Mouse (Mus musculus) stomach, embryonic 16.5 days (tissue): ENCODE data around the gene Ttc24. TPM values are rescaled to one million over a fixed set of nuclear protein-coding genes. Genes with fewer than 3 reads are reported as not detected.

Experiments used
- ATAC-seq: fragments of 200-750 bp; cut with Nextera tagmentation; 2 replicates; pipeline ENCODE4 v1.8.0; 2017; ENCODE audit warnings: moderate number of reproducible peaks, moderate TSS enrichment; ENCODE audit not compliant: insufficient read depth, low FRiP score
- H3K27ac ChIP-seq: fragments of 300-500 bp; sonication (generic); 2 replicates; pipeline ENCODE4 v1.5.1; 2014; ENCODE audit warnings: low read length
- H3K27me3 ChIP-seq: fragments of 300-500 bp; sonication (generic); 2 replicates; pipeline ENCODE4 v1.6.1; 2014; ENCODE audit warnings: low read length, control low read depth, mixed read lengths; ENCODE audit not compliant: control insufficient read depth, insufficient read depth
- H3K36me3 ChIP-seq: fragments of 300-500 bp; sonication (generic); 2 replicates; pipeline ENCODE4 v1.6.1; 2014; ENCODE audit warnings: low read length; ENCODE audit not compliant: control insufficient read depth, insufficient read depth
- H3K4me1 ChIP-seq: fragments of 300-500 bp; sonication (generic); 2 replicates; pipeline ENCODE4 v1.6.1; 2014; ENCODE audit warnings: low read length, control low read depth, mixed read lengths; ENCODE audit not compliant: control insufficient read depth, insufficient read depth
- H3K4me2 ChIP-seq: fragments of 300-500 bp; sonication (generic); 2 replicates; pipeline ENCODE4 v1.6.1; 2014; ENCODE audit warnings: low read depth, low read length, mixed read lengths
- H3K4me3 ChIP-seq: fragments of 300-500 bp; sonication (generic); replicated peaks from 2 replicates; pipeline ENCODE4 v1.5.1; 2014; ENCODE audit warnings: mild to moderate bottlenecking, low read length
- H3K9ac ChIP-seq: fragments of 300-500 bp; sonication (generic); 2 replicates; pipeline ENCODE4 v1.6.1; 2014; ENCODE audit warnings: low read length
- H3K9me3 ChIP-seq: fragments of 300-500 bp; sonication (generic); replicated peaks from 2 replicates; pipeline ENCODE4 v1.6.1; 2016; ENCODE audit warnings: low read length, control low read depth; ENCODE audit not compliant: control insufficient read depth
- WGBS: fragments of 180-500 bp; shearing (Covaris S2); extraction: QIAGEN DNeasy Blood & Tissue Kit; methylation state at CpG from one replicate; pipeline ENCODE4 v1.1.7; 2014; 5-methylcytosine and 5-hydroxymethylcytosine counted together
- polyA plus RNA-seq: library from polyadenylated mRNA; unstranded; fragments of >200 nt; fragmentation: Nextera tagmentation; extraction: Ambion mirVana; gene quantifications from 2 replicates; pipeline ENCODE4 v1.2.1, GENCODE M21; 2015

Gene Ttc24
- polyA plus RNA-seq, 1 experiment from 2014 or later = not detected

GRCm38 (mm10) chr3:88102611-88103010, 24.5 kb upstream of the Ttc24 start:
- Histone ChIP-seq H3K27me3 (no peaks in the 10 kb centered on the region), H3K9ac (no peak overlapping the region), H3K27ac (no peak overlapping the region), H3K9me3 (no peaks in the 10 kb centered on the region), H3K4me2 (no peak overlapping the region), H3K36me3 (peaks cover 7% of the 10 kb centered on the region; the same call in 1 of the 2 replicates), H3K4me3 (no peak overlapping the region), H3K4me1 (no peaks in the 10 kb centered on the region)
- WGBS = 80% methylated on average over 6 of the region's 6 CpGs
- ATAC-seq = 0 out of 2 replicates have a peak, but pooled peaks have one; percentile 23

GRCm38 (mm10) chr3:88102196-88102595, 24.1 kb upstream of the Ttc24 start:
- Histone ChIP-seq H3K4me2 (no peak overlapping the region), H3K27ac (no peak overlapping the region), H3K4me3 (no peak overlapping the region), H3K4me1 (no peaks in the 10 kb centered on the region), H3K36me3 (peaks cover 7% of the 10 kb centered on the region; the same call in 1 of the 2 replicates), H3K9ac (no peak overlapping the region), H3K9me3 (no peaks in the 10 kb centered on the region), H3K27me3 (no peaks in the 10 kb centered on the region)
- WGBS = 85% methylated on average over 6 of the region's 6 CpGs
- no peak for ATAC-seq

- Histone ChIP-seq H3K9ac (no peak overlapping the region), H3K9me3 (no peaks in the 10 kb centered on the region), H3K4me1 (no peaks in the 10 kb centered on the region), H3K36me3 (peaks cover 7% of the 10 kb centered on the region; the same call in 1 of the 2 replicates), H3K4me2 (no peak overlapping the region), H3K27ac (no peak overlapping the region), H3K4me3 (no peak overlapping the region), H3K27me3 (no peaks in the 10 kb centered on the region)
- no peak for ATAC-seq
- WGBS = 88% methylated on average over 7 of the region's 7 CpGs
Observed at GRCm38 (mm10) chr3:88101736-88102135, 23.6 kb upstream of the Ttc24 start.

- Histone ChIP-seq H3K4me2 (no peak overlapping the region), H3K4me1 (no peaks in the 10 kb centered on the region), H3K27me3 (no peaks in the 10 kb centered on the region), H3K4me3 (no peak overlapping the region), H3K36me3 (peaks cover 7% of the 10 kb centered on the region; the same call in 1 of the 2 replicates), H3K27ac (no peak overlapping the region), H3K9me3 (no peaks in the 10 kb centered on the region), H3K9ac (no peak overlapping the region)
- no peak for ATAC-seq
- 64% methylated on average over 3 of the region's 3 CpGs for WGBS
Observed at GRCm38 (mm10) chr3:88100251-88100650, 22.1 kb upstream of the Ttc24 start.

- Histone ChIP-seq H3K9ac (no peak overlapping the region), H3K36me3 (peaks cover 11% of the 10 kb centered on the region), H3K27me3 (no peaks in the 10 kb centered on the region), H3K4me2 (no peak overlapping the region), H3K4me1 (no peaks in the 10 kb centered on the region), H3K9me3 (no peaks in the 10 kb centered on the region), H3K27ac (no peak overlapping the region), H3K4me3 (no peak overlapping the region)
- WGBS = 76% methylated on average over 6 of the region's 6 CpGs
- no peak for ATAC-seq
Observed at GRCm38 (mm10) chr3:88097666-88098065, 19.6 kb upstream of the Ttc24 start.

GRCm38 (mm10) chr3:88094126-88094525, 16.0 kb upstream of the Ttc24 start:
- Histone ChIP-seq H3K27me3 (no peaks in the 10 kb centered on the region), H3K4me2 (no peak overlapping the region), H3K4me3 (no peak overlapping the region), H3K27ac (no peak overlapping the region), H3K4me1 (no peaks in the 10 kb centered on the region), H3K9me3 (no peaks in the 10 kb centered on the region), H3K36me3 (peaks cover 23% of the 10 kb centered on the region), H3K9ac (no peak overlapping the region)
- 93% methylated on average over 5 of the region's 5 CpGs for whole genome bisulfite sequencing
- ATAC-seq = no peak

- no peaks in the 10 kb centered on the region for H3K9me3 ChIP-seq
- peaks cover 24% of the 10 kb centered on the region for H3K36me3 ChIP-seq
- ATAC-seq = no peak
- H3K27ac ChIP-seq = no peak overlapping the region
- no peaks in the 10 kb centered on the region for H3K27me3 ChIP-seq
- no peak overlapping the region for H3K4me2 ChIP-seq
- no peak overlapping the region for H3K4me3 ChIP-seq
- no peaks in the 10 kb centered on the region for H3K4me1 ChIP-seq
- WGBS = 92% methylated on average over 6 of the region's 6 CpGs
- no peak overlapping the region for H3K9ac ChIP-seq
Observed at GRCm38 (mm10) chr3:88090616-88091015, 12.5 kb upstream of the Ttc24 start.

- WGBS = 93% methylated on average over 7 of the region's 7 CpGs
- Histone ChIP-seq H3K4me2 (no peak overlapping the region), H3K4me1 (no peaks in the 10 kb centered on the region), H3K36me3 (peaks cover 24% of the 10 kb centered on the region), H3K9ac (no peak overlapping the region), H3K4me3 (no peak overlapping the region), H3K9me3 (no peaks in the 10 kb centered on the region), H3K27ac (no peak overlapping the region), H3K27me3 (no peaks in the 10 kb centered on the region)
- no peak for ATAC-seq
Observed at GRCm38 (mm10) chr3:88090106-88090505, 12.0 kb upstream of the Ttc24 start.

- Histone ChIP-seq H3K9ac (no peak overlapping the region), H3K36me3 (peaks cover 20% of the 10 kb centered on the region), H3K4me2 (no peak overlapping the region), H3K9me3 (no peaks in the 10 kb centered on the region), H3K4me1 (peaks cover 6% of the 10 kb centered on the region), H3K27ac (no peak overlapping the region), H3K27me3 (no peaks in the 10 kb centered on the region), H3K4me3 (no peak overlapping the region)
- WGBS = 96% methylated on average over 1 of the region's 1 CpGs
- no peak for ATAC-seq
Observed at GRCm38 (mm10) chr3:88087688-88088087, 9.6 kb upstream of the Ttc24 start.

GRCm38 (mm10) chr3:88085459-88085858, 7.4 kb upstream of the Ttc24 start:
- H3K27ac ChIP-seq = no peak overlapping the region
- 96% methylated on average over 8 of the region's 9 CpGs for WGBS

More at GRCm38 (mm10) chr3:88085459-88085858, 7.4 kb upstream of the Ttc24 start:
- peaks cover 8% of the 10 kb centered on the region; the same call in 1 of the 2 replicates for H3K36me3 ChIP-seq
- H3K4me2 ChIP-seq = no peak overlapping the region
- H3K27me3 ChIP-seq = no peaks in the 10 kb centered on the region
- H3K9ac ChIP-seq = no peak overlapping the region
- H3K4me1 ChIP-seq = peaks cover 12% of the 10 kb centered on the region
- no peaks in the 10 kb centered on the region for H3K9me3 ChIP-seq
- no peak for ATAC-seq
- no peak overlapping the region for H3K4me3 ChIP-seq
